Mouse (Mus musculus): Measurements from ENCODE around the gene Noxa1. TPM values are rescaled to one million over a fixed set of nuclear protein-coding genes. Genes with fewer than 3 reads are reported as not detected.

The Noxa1 gene
- polyA plus RNA-seq, 2 experiments from 2014 or later: 1.6 to 1.9 TPM

Other genes with a start within 250 kb of the Noxa1 start
- 10 to 100 TPM; 35.7 to 45.4 TPM for gene Ehmt1, start 175.5 kb downstream of the Noxa1 start, polyA plus RNA-seq (2017; shearing (Covaris generic))
- gene Arrdc1, start 159.9 kb downstream of the Noxa1 start, polyA plus RNA-seq (2017; shearing (Covaris generic)): 100 to 1,000 TPM; 191 to 208 TPM
- 1 to 10 TPM; 1.3 to 1.8 TPM for gene Zmynd19, start 145.4 kb downstream of the Noxa1 start, polyA plus RNA-seq (2017; shearing (Covaris generic))
- 10 to 100 TPM; 30.0 to 32.2 TPM for gene Dph7, start 132.7 kb downstream of the Noxa1 start, polyA plus RNA-seq (2017; shearing (Covaris generic))
- 100 to 1,000 TPM; 102 to 124 TPM for gene Mrpl41, start 120.1 kb downstream of the Noxa1 start, polyA plus RNA-seq (2017; shearing (Covaris generic))
- gene Pnpla7, start 119.1 kb downstream of the Noxa1 start, polyA plus RNA-seq (2017; shearing (Covaris generic)): 10 to 100 TPM; 49.3 to 51.3 TPM
- 10 to 100 TPM; 11.1 to 11.2 TPM for gene Nsmf, start 40.8 kb downstream of the Noxa1 start, polyA plus RNA-seq (2017; shearing (Covaris generic))
- not detected for gene Entpd8, start 14.8 kb downstream of the Noxa1 start, polyA plus RNA-seq (2017; shearing (Covaris generic))
- gene Nrarp, start 85.6 kb upstream of the Noxa1 start, polyA plus RNA-seq (2017; shearing (Covaris generic)): 1 to 10 TPM in 1 of 2 experiments, under 1 TPM in 1; 0.61 to 1.2 TPM
- 10 to 100 TPM; 51.4 to 89.5 TPM for gene Tor4a, start 101.7 kb upstream of the Noxa1 start, polyA plus RNA-seq (2017; shearing (Covaris generic))
- 10 to 100 TPM; 41.1 to 49.1 TPM for gene Nelfb, start 116.3 kb upstream of the Noxa1 start, polyA plus RNA-seq (2017; shearing (Covaris generic))
- not detected for gene Stpg3, start 119.5 kb upstream of the Noxa1 start, polyA plus RNA-seq (2017; shearing (Covaris generic))
- not detected for gene Fam166a, start 123.6 kb upstream of the Noxa1 start, polyA plus RNA-seq (2017; shearing (Covaris generic))
- 100 to 1,000 TPM; 110 to 150 TPM for gene Tubb4b, start 129.6 kb upstream of the Noxa1 start, polyA plus RNA-seq (2017; shearing (Covaris generic))
- not detected for gene Slc34a3, start 139.2 kb upstream of the Noxa1 start, polyA plus RNA-seq (2017; shearing (Covaris generic))
- gene Rnf224, start 141.6 kb upstream of the Noxa1 start, polyA plus RNA-seq (2017; shearing (Covaris generic)): not detected
- under 1 TPM in 1 of 2 experiments, not detected in 1; 0.58 TPM for gene Rnf208, start 147.1 kb upstream of the Noxa1 start, polyA plus RNA-seq (2017; shearing (Covaris generic))
- not detected for gene Cysrt1, start 147.3 kb upstream of the Noxa1 start, polyA plus RNA-seq (2017; shearing (Covaris generic))
- gene AL732309.1, start 151.7 kb upstream of the Noxa1 start, polyA plus RNA-seq (2017; shearing (Covaris generic)): 1 to 10 TPM; 3.6 to 4.2 TPM
- gene Tmem203, start 160.3 kb upstream of the Noxa1 start, polyA plus RNA-seq (2017; shearing (Covaris generic)): 10 to 100 TPM; 10.8 to 13.0 TPM
- gene Tprn, start 167.5 kb upstream of the Noxa1 start, polyA plus RNA-seq (2017; shearing (Covaris generic)): 10 to 100 TPM in 1 of 2 experiments, 1 to 10 TPM in 1; 5.5 to 12.4 TPM
- gene Ssna1, start 177.3 kb upstream of the Noxa1 start, polyA plus RNA-seq (2017; shearing (Covaris generic)): 100 to 1,000 TPM; 127 to 134 TPM
- 10 to 100 TPM; 24.8 to 39.3 TPM for gene Anapc2, start 177.3 kb upstream of the Noxa1 start, polyA plus RNA-seq (2017; shearing (Covaris generic))
- not detected for gene Tmem210, start 193.0 kb upstream of the Noxa1 start, polyA plus RNA-seq (2017; shearing (Covaris generic))
- gene Lrrc26, start 194.8 kb upstream of the Noxa1 start, polyA plus RNA-seq (2017; shearing (Covaris generic)): not detected
- gene Grin1, start 224.0 kb upstream of the Noxa1 start, polyA plus RNA-seq (2017; shearing (Covaris generic)): not detected
- 10 to 100 TPM; 19.7 to 23.2 TPM for gene Man1b1, start 237.2 kb upstream of the Noxa1 start, polyA plus RNA-seq (2017; shearing (Covaris generic))